Mouse (Mus musculus) midbrain, embryonic 14.5 days (tissue): ENCODE data around the gene Maml3. TPM values are rescaled to one million over a fixed set of nuclear protein-coding genes. Genes with fewer than 3 reads are reported as not detected.

Experiments
- ATAC-seq: fragments of 200-750 bp; cut with Nextera tagmentation; 2 replicates; pipeline ENCODE4 v1.8.0; 2017; ENCODE audit warnings: moderate number of reproducible peaks, moderate library complexity; ENCODE audit not compliant: low FRiP score, low TSS enrichment
- DNase-seq: peaks from one replicate; pipeline ENCODE4 v3.0.0-alpha.2; 2015
- H3K27ac ChIP-seq: fragments of 300-500 bp; sonication (generic); replicated peaks from 2 replicates; pipeline ENCODE4 v1.5.1; 2014; ENCODE audit warnings: mild to moderate bottlenecking, low read depth, low read length, moderate library complexity
- H3K27me3 ChIP-seq: fragments of 300-500 bp; sonication (generic); 2 replicates; pipeline ENCODE4 v1.6.1; 2014; ENCODE audit warnings: low read length, control low read depth, mixed read lengths; ENCODE audit not compliant: control insufficient read depth, insufficient read depth
- H3K36me3 ChIP-seq: fragments of 300-500 bp; sonication (generic); 2 replicates; pipeline ENCODE4 v1.6.1; 2014; ENCODE audit warnings: low read length, control low read depth; ENCODE audit not compliant: control insufficient read depth, insufficient read depth
- H3K4me1 ChIP-seq: fragments of 300-500 bp; sonication (generic); 2 replicates; pipeline ENCODE4 v1.6.1; 2014; ENCODE audit warnings: mild to moderate bottlenecking, antibody characterized with exemption, low read length, control low read depth; ENCODE audit not compliant: control insufficient read depth, insufficient read depth
- H3K4me2 ChIP-seq: fragments of 300-500 bp; sonication (generic); 2 replicates; pipeline ENCODE4 v1.6.1; 2014; ENCODE audit warnings: mild to moderate bottlenecking, low read length, moderate library complexity
- H3K4me3 ChIP-seq: fragments of 300-500 bp; sonication (generic); replicated peaks from 2 replicates; pipeline ENCODE4 v1.5.1; 2014; ENCODE audit warnings: low read depth, low read length
- H3K9ac ChIP-seq: fragments of 300-500 bp; sonication (generic); replicated peaks from 2 replicates; pipeline ENCODE4 v1.6.1; 2014; ENCODE audit warnings: mild to moderate bottlenecking, low read length, moderate library complexity
- H3K9me3 ChIP-seq: fragments of 300-500 bp; sonication (generic); 2 replicates; pipeline ENCODE4 v1.6.1; 2016; ENCODE audit warnings: low read length, control low read depth, mixed read lengths; ENCODE audit not compliant: control insufficient read depth
- WGBS: fragments of 180-500 bp; shearing (Covaris S2); extraction: QIAGEN DNeasy Blood & Tissue Kit; methylation state at CpG from one replicate; pipeline ENCODE4 v1.1.7; 2014; 5-methylcytosine and 5-hydroxymethylcytosine counted together
- polyA plus RNA-seq: library from polyadenylated mRNA; unstranded; fragments of >200 nt; fragmentation: Nextera tagmentation; extraction: Ambion mirVana; gene quantifications from 2 replicates; pipeline ENCODE4 v1.2.1, GENCODE M21; 2014

Maml3 gene
- polyA plus RNA-seq, 1 experiment from 2014 or later = 10.3 TPM

GRCm38 (mm10) chr3:52100926-52101325 is 4.0 kb downstream of the Maml3 start:
- peak; percentile 50 for DNase-seq
- 26% methylated on average over 9 of the region's 9 CpGs for WGBS
- Histone ChIP-seq H3K27ac (peak overlapping the region; percentile 100), H3K9ac (no peak overlapping the region; the same call in 1 of the 2 replicates), H3K27me3 (no peaks in the 10 kb centered on the region), H3K4me2 (peak overlapping the region; percentile 82), H3K9me3 (no peaks in the 10 kb centered on the region), H3K4me3 (peak overlapping the region; percentile 88), H3K4me1 (0 out of 2 replicates have a peak, but pooled peaks cover 3% of the 10 kb centered on the region), H3K36me3 (no peaks in the 10 kb centered on the region)
- no peak for ATAC-seq

DNA sequence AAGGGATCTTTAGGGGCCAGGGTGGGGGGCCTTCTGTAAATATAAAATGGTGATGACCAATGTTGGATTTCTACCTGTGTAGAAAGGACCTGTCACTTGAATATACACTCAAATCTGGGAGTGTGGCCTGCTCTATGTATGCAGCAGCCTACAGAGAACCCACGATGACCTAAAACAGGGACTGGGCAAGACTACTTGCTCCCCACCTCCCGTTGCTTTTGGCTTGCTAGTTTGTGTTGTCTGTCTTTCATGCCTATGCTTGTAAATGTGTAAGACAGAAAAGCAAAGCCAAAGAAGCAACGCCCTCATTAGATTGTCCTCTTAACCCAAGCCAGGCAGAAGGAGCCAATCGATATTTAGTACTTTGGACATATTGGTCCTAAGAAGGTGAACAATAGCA is 4.6 kb downstream of the Maml3 start:
- Histone ChIP-seq H3K27me3 (no peaks in the 10 kb centered on the region), H3K9ac (no peak overlapping the region), H3K4me3 (no peak overlapping the region), H3K4me2 (peak overlapping the region; percentile 82; the same call in 1 of the 2 replicates), H3K36me3 (no peaks in the 10 kb centered on the region), H3K27ac (no peak overlapping the region), H3K9me3 (no peaks in the 10 kb centered on the region), H3K4me1 (0 out of 2 replicates have a peak, but pooled peaks cover under 1% of the 10 kb centered on the region)
- ATAC-seq (no peak), DNase-seq (no peak)
- 73% methylated on average over 4 of the region's 4 CpGs for WGBS

GRCm38 (mm10) chr3:52099286-52099685 is 5.6 kb downstream of the Maml3 start:
- Histone ChIP-seq H3K9ac (no peak overlapping the region), H3K4me2 (no peak overlapping the region), H3K27ac (no peak overlapping the region), H3K4me1 (no peaks in the 10 kb centered on the region), H3K4me3 (no peak overlapping the region), H3K9me3 (no peaks in the 10 kb centered on the region), H3K27me3 (no peaks in the 10 kb centered on the region), H3K36me3 (no peaks in the 10 kb centered on the region)
- DNase-seq (no peak), ATAC-seq (no peak)
- WGBS = 86% methylated on average over 1 of the region's 1 CpGs

- no peak for DNase-seq
- H3K27me3 ChIP-seq = no peaks in the 10 kb centered on the region
- H3K27ac ChIP-seq = no peak overlapping the region
- H3K9ac ChIP-seq = no peak overlapping the region
- peaks cover 17% of the 10 kb centered on the region for H3K4me1 ChIP-seq
- no peak overlapping the region for H3K4me2 ChIP-seq
- H3K4me3 ChIP-seq = no peak overlapping the region
- WGBS = 56% methylated on average over 7 of the region's 7 CpGs
- no peaks in the 10 kb centered on the region for H3K9me3 ChIP-seq
- ATAC-seq = no peak
- H3K36me3 ChIP-seq = no peaks in the 10 kb centered on the region
Observed at GRCm38 (mm10) chr3:52091261-52091797, 13.5 kb downstream of the Maml3 start.

- Histone ChIP-seq H3K9me3 (no peaks in the 10 kb centered on the region), H3K27ac (no peak overlapping the region), H3K4me1 (peaks cover 17% of the 10 kb centered on the region), H3K9ac (no peak overlapping the region), H3K36me3 (no peaks in the 10 kb centered on the region), H3K4me3 (no peak overlapping the region), H3K4me2 (no peak overlapping the region), H3K27me3 (no peaks in the 10 kb centered on the region)
- ATAC-seq (no peak), DNase-seq (no peak)
- 88% methylated on average over 8 of the region's 8 CpGs for WGBS
Observed at GRCm38 (mm10) chr3:52090230-52090873, 14.5 kb downstream of the Maml3 start.

DNA sequence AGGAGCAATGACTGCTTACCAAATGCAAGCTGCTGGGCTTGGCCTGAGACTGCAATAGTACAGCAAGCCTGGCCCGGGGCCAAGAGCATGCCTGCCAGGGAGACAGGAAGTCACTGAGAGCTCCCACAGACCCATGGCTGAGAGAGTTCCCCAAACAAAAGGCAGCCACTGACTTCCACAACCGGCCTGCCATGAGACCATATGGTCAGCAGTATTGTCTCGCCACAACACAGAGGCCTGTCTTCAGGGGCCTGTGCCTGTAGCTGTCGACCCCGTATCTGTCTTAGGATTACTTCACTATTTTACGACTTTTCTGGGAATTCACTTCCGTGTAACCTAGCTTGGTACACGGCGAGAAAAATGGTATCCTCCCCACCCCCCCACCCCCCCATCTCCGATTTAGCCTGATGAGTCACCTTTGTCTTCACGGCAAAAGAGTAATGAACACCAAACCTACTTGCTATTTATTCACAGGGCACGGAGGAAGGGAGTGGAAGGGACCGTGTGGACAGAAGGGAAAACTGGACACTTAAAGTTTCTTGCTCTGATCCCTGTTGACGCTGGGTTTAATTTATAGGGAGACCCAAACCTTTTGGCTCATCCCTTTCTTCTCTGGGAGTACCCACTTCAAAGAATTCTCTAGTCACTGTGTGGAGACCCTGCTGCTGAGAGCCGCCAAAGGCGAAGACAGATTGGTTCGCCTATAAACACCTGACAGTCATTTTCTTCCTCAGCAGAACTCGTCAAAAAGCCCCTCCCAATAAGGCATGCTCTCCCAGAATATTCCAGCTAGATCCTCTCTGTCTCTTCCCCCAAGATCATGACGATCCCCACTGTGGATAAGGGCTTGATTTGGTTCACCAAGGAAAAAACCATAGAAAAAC is 16.2 kb downstream of the Maml3 start:
- DNase-seq (peak; percentile 89), ATAC-seq (peak; percentile 87)
- H3K9ac ChIP-seq = no peak overlapping the region; the same call in 1 of the 2 replicates
- H3K27me3 ChIP-seq = no peaks in the 10 kb centered on the region
- H3K27ac ChIP-seq = peak overlapping the region; percentile 50
- H3K9me3 ChIP-seq = no peaks in the 10 kb centered on the region
- no peak overlapping the region for H3K4me3 ChIP-seq
- H3K4me1 ChIP-seq = peaks cover 17% of the 10 kb centered on the region
- peak overlapping the region; percentile 33 for H3K4me2 ChIP-seq
- H3K36me3 ChIP-seq = no peaks in the 10 kb centered on the region
- WGBS = 21% methylated on average over 19 of the region's 19 CpGs

- Histone ChIP-seq H3K4me2 (no peak overlapping the region), H3K9ac (no peak overlapping the region), H3K27me3 (no peaks in the 10 kb centered on the region), H3K36me3 (0 out of 2 replicates have a peak, but pooled peaks cover under 1% of the 10 kb centered on the region), H3K9me3 (no peaks in the 10 kb centered on the region), H3K27ac (peak overlapping the region; percentile 50), H3K4me1 (peaks cover 17% of the 10 kb centered on the region), H3K4me3 (no peak overlapping the region)
- DNase-seq (no peak), ATAC-seq (peak; percentile 53; the same call in 1 of the 2 replicates)
- WGBS = 43% methylated on average over 7 of the region's 7 CpGs
Observed at GRCm38 (mm10) chr3:52087636-52088280, 17.1 kb downstream of the Maml3 start.

GRCm38 (mm10) chr3:52078763-52079162 is 26.1 kb downstream of the Maml3 start:
- no peak for ATAC-seq
- 98% methylated on average over 2 of the region's 2 CpGs for WGBS
- no peaks in the 10 kb centered on the region for H3K9me3 ChIP-seq

More at GRCm38 (mm10) chr3:52078763-52079162, 26.1 kb downstream of the Maml3 start:
- Histone ChIP-seq H3K27ac (no peak overlapping the region), H3K4me2 (no peak overlapping the region), H3K4me1 (no peaks in the 10 kb centered on the region), H3K36me3 (0 out of 2 replicates have a peak, but pooled peaks cover 2% of the 10 kb centered on the region), H3K27me3 (no peaks in the 10 kb centered on the region), H3K4me3 (no peak overlapping the region), H3K9ac (no peak overlapping the region)
- DNase-seq = no peak
